Mouse (Mus musculus): Measurements from ENCODE around the gene Tinf2.

Tinf2 gene

DNA sequence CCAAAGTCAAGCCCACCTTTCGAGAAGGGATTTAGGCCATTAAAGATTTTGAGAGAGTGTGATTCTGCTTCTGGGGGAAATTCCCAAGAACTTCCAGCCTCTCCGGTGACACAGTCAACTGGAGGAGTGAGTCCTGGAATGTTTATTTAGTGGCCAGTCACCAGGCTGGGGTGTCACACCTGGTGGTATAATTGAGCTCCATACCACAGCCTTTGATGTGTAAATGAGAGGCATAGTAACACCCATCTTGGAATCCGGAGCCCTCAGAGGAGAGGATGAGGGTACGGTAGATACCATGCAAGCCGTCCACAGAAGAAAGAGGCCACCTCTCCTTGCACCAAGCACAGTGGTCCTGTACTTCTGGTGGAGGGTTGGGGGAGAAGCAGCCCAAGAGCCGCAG is 21.1 kb upstream of the Tinf2 start:
- no peak for DNase-seq

DNA sequence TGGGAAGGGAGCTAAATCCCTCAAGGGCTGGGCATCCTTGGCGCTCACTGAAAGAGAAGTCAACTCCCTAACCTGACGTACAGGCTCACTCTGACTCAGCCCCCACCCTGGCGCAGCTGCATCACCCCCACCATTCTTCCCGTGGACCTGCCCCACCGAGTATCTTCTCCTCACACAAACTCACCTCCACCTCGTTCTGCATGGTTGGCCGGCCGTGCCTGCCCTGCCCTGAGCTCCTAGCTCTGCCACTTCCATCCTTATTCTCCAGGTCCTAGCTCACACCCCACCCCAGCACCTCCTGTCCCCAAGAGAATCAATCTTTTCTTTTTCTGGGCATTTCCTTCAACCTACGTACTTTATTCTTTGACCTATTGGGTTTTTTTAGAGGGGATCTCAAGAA is 19.5 kb upstream of the Tinf2 start:
- no peak for DNase-seq

GRCm38 (mm10) chr14:55697226-55697625 is 15.6 kb upstream of the Tinf2 start:
- DNase-seq = no peak

- DNase-seq = no peak
Measured at GRCm38 (mm10) chr14:55689433-55689832, 7.8 kb upstream of the Tinf2 start.

DNA sequence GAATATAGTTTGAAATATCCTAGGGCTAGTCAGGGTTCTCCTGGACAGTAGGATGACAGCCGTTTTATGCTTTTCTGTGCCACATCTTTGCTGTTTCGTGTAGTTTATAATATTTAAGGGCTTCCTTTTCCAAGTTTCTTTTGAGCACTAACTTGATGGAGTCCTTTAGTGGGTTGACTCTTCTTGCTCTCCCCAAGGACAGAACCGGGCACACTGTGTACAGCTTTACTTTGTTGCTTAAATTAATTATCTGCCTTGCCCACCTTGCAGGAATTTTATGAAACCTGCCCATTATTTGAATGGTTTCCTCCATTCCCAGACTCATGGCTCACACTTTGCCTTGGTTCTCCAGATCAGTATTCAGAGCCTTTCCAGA is 486 bp upstream of the Tinf2 start:
- DNase-seq = no peak

DNA sequence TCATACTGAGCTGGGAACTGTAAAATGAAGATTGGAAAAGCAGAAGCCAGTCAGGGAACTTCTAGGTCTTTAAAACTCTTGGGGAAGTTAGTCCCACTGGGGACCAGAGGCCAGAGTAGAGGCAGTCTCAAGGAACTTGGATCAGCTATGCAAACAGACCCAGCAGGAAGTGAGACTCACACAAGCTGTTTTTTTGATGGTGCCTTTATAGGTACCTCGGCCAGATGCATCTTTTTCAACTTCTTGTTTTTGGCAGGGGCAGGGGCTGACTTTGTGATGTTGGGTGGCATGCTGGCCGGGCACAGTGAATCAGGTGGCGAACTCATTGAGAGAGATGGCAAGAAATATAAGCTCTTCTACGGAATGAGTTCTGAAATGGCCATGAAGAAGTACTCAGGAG is 4.0 kb downstream of the Tinf2 start:
- no peak for DNase-seq

GRCm38 (mm10) chr14:55672741-55673060 is 8.9 kb downstream of the Tinf2 start:
- DNase-seq = no peak

- DNase-seq = peak; percentile 95 to 96
Measured at GRCm38 (mm10) chr14:55671833-55672740, 9.5 kb downstream of the Tinf2 start, which contains the start of the genes Gmpr2 and Nedd8. Gene Gmpr2, plus strand, starts transcription at chr14:55671941. Gene Nedd8, minus strand, starts transcription at chr14:55672124.

- no peak for DNase-seq
Measured at GRCm38 (mm10) chr14:55671486-55671832, 10.2 kb downstream of the Tinf2 start.

GRCm38 (mm10) chr14:55660636-55661035 is 21.0 kb downstream of the Tinf2 start:
- DNase-seq = no peak

DNA sequence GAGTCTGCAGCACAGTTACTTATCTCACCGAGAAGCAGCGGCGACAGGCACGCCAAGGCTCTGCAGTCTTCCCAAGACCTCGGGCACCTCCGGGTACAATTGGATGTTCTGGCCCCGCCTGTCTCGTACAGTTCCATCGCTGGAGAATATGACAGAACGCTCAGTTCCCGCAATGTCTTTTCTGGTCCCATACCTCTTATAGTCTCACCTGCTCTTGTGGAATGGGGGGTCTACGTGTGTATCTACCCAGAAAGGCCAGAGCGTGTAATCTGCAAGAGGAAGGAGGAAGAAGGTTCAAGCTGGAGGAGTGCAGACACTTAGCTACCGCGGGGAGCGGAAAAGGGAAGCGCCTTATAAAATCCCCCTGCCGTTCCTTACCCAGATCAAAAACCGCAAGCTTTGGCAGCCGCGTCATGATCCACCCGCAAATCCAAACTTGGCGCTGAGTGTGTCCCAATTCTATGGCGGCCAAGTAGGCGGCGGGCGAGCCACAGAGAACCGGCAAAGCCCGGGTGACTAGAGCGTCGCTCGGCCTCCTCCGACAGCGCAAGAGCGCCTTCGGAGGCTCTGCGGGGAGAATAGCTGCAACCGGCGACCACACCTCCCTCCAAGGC is 21.6 kb downstream of the Tinf2 start, which contains the start of gene Mdp1:
Gene Mdp1 (minus strand): TSS at position 549 of the 614 bp plus-strand sequence.
- peak; percentile 75 to 81 for DNase-seq

DNA sequence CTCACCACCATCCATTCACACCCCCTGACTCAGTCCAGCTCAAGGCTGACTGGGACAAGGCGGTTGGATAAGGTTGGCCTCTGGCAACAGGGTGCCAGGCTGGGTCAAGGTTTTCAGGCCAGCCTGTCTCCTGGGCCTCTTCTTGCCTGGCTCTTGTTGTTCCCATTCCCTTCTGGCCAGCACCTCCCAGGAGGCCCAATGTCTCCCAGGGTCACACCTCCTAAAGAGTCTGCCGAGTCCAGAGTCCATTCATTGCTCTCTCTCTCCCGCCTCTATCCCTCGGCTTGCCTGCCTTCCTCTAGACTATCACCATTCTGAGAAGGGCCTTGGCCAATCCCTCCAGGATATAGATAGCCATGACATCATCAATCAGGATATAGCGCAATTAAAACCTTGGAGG is 23.6 kb downstream of the Tinf2 start:
- DNase-seq = no peak

- DNase-seq = no peak
Measured at GRCm38 (mm10) chr14:55656935-55657334, 24.7 kb downstream of the Tinf2 start.

- no peak for DNase-seq
Measured at GRCm38 (mm10) chr14:55651528-55651927, 30.1 kb downstream of the Tinf2 start.

DNA sequence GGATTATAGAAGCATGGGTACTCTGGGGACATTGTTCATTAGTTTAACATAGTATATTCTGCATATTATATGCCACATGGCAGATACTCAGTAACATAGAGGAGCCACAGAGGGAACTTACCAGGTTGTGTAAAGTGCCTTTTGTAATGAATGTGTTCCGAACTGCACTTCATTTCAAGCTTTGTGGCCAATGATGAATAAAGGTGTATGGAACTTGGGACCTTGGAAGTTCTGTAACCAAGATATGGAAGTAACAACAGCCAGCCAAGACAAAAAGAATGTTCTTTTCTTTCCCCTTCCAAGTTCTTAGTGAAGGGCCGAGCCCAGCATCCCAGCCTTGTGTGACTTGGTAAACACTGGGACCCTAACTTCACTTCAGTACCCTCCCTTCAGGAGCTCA is 31.7 kb downstream of the Tinf2 start, which contains the start of gene Tssk4:
Gene Tssk4 (plus strand): TSS at position 301 of the 400 bp plus-strand sequence.
- DNase-seq = no peak

DNA sequence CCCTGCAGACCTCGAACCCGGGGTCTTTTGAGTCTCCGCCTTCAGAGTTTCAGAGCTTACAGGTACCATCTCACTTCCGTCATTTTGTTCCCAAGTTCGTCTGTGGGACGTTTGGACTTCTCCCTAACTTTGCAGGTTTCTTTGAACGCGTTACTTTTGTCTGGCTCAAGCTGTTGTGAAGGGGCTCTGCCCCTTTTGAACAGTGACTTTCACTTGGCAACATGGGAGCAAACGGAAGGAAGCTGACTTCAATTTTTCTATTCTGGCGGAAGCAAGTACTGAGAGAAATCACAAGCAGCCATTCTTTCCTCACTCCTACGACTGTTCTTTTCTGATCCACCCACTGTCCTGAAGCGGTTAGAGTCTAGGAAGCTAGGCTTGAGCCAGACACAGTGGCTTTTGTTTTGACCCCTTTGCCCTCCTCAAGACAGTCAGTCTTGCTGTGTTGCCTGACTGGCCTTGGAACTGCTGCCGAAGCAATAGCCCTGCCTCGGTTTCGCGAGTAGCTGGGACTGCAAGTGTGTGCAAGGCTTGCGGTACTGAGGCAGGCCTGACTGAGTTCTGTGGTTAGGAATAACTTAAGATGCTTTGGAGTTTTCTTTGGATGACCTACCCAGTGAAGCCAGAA is 37.2 kb downstream of the Tinf2 start:
- no peak for DNase-seq

DNA sequence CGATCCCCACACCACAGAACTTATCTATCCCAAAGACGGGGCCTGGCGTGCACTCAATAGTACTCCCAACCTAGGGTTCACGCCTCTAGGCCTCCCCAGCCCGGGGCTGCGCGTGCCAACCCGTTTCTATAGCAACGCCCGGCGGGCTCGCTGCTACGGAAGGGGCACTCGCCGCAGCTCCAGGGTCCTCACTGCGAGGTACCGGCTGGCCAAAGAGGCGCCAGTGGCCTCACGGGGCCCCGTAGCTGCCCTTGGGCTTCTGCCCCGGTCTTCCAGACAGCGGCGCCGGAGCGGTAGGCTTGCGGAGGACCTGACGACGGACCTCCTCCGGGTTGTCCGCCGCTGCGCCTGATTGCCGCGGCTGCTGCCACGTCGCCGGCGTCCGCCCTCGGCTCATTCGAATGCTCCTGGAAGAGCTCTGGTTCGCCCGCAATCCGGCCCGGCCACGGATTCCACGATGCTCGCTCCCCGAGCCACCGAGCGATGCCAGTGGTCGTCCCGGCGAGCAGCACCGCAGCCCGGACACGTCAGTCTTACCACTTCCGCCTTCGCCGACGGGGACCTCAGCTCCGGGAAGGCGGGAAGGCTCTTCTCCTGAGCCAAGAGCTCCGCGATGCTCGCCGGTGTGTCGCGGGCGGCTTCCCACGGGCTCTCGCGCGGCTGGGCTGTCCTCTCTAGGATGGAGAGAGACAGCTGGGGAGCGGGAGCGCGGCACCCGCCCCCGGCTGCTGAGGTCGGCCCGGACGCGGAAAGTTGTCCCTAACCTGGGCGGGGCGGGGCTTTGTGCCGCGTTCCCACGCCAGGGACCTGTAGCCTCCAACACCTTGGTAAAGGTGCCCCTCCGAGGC is 38.3 kb downstream of the Tinf2 start, which contains the start of gene Tm9sf1:
Gene Tm9sf1 (minus strand): TSS at position 747 of the 848 bp plus-strand sequence.
- peak; percentile 83 to 85 for DNase-seq

- no peak for DNase-seq
Measured at GRCm38 (mm10) chr14:55642679-55643059, 39.0 kb downstream of the Tinf2 start.

- no peak for DNase-seq
Measured at GRCm38 (mm10) chr14:55641291-55641690, 40.3 kb downstream of the Tinf2 start.

GRCm38 (mm10) chr14:55640816-55641215 is 40.8 kb downstream of the Tinf2 start:
- DNase-seq = no peak

DNA sequence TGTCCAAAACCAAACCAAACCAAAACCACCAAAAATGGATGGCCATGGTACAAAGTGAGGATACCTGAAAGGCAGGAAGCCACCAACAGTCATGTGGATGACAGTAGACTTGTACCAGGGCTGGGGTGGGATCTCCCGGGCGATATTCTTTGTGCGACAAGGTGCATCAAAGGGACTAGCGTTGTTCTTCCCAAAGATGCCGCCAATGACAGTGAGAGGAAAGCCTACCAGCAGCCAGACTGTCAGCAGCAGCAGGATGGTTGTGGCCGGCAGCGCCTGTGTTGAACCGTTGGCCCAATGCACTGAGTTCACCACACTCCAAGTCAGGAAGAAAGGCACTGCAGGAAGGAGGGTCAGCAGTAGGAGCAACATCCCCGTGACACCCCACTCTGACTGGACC is 43.8 kb downstream of the Tinf2 start, which contains the start of gene Gm49378:
Gene Gm49378 (minus strand): TSS at position 101 of the 400 bp plus-strand sequence.
- DNase-seq = no peak

DNA sequence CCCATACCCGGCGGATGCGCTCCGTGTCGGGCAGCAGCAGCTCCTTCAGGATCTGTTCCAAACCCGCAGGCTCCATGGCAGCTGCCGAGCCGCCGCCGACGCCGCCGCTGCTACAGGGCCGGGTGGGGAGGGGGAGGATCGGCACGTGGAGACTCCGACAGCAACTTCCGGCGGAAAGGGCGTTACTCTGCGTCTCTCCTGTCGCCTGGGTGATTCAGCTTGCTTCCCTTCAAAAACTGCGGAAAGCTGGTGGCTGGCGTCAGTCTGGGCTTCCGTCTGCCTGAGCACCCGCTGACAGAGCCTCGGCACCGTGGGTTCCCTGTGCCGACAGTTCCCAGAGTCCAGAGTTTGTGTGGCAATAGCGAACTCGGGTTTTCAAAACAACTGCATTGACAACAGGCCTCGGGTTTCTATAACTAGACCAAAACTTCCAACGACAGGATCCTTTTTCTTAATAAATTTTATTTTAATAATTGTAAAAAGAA is 46.1 kb downstream of the Tinf2 start, which contains the start of gene Ipo4:
Gene Ipo4 (minus strand): TSS at position 435 of the 485 bp plus-strand sequence.
- DNase-seq = peak; percentile 90 to 93
